In the genomic region with DNA sequence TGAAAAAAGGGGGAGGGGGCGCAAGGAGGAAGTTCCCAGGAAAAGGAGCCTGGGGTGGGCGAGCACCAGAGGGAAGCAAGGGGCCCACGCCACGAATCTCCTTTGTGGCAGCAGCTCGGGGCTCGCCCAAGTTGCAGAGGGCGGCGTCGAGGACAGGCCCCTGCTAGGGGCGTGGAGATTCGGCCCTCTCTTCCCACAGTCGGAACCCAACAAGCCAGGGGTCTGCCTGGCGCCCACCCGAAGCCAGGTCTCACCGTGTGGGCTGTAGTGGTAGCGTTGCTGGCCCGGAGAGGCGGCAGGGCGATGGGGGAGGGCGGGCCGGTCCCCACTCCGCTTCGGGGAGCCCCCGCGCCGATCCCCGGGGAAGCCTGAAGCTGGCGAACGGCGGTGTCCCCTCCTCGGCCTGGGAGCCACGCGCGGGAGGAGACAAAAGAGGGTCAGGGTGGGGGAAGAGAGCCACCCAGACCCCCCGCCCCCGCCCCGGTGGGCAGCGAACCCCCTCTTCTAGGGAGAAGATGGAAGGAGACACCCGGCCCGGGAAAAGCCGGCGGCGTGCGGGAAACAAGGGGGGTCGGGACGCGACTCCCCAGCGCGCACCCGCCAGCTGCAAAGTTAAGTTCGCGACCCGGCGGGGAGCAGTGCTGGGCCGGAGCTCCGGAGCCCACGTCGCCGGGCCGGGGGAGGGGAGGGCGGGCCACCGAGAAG, we compare ENCODE assay signal across 8 mouse cellular contexts. TPM values are rescaled to one million over a fixed set of nuclear protein-coding genes. Genes with fewer than 3 reads are reported as not detected.
DNase-seq lines count a peak whose midpoint lies in the region; ATAC-seq and TF ChIP-seq lines count a peak whose summit lies in the region.

No protein-coding gene starts in this region.

- no peaks in the 10 kb centered on the region for H3K27me3 ChIP-seq in intestine, embryonic 14.5 days (replicated peaks; ENCODE audit: control insufficient read depth, insufficient read depth, low read length)
- H3K27me3 ChIP-seq in liver, embryonic 16.5 days (ENCODE audit: control insufficient read depth, insufficient read depth, low read depth, low read length), result peaks cover 12% of the 10 kb centered on the region
- no peaks in the 10 kb centered on the region for H3K27me3 ChIP-seq in neural tube, embryonic 12.5 days (replicated peaks)

- peaks cover 13% of the 10 kb centered on the region for H3K4me1 ChIP-seq in brown adipose tissue, adult 24 weeks (ENCODE audit: control insufficient read depth, insufficient read depth, insufficient read length, low read length)
- peaks cover 19% of the 10 kb centered on the region for H3K4me1 ChIP-seq in intestine, embryonic 14.5 days (replicated peaks; ENCODE audit: control insufficient read depth, insufficient read depth, low read length)
- peaks cover 12% of the 10 kb centered on the region for H3K4me1 ChIP-seq in liver, embryonic 16.5 days (ENCODE audit: control insufficient read depth, low read depth, low read length)
- peaks cover 33% of the 10 kb centered on the region for H3K4me1 ChIP-seq in neural tube, embryonic 12.5 days

- peak overlapping the region; percentile 96 for H3K4me2 ChIP-seq in intestine, embryonic 14.5 days (ENCODE audit: low read length)
- H3K4me2 ChIP-seq in liver, embryonic 16.5 days (ENCODE audit: low read depth, low read length), result peak overlapping the region; percentile 82
- peak overlapping the region; percentile 94 for H3K4me2 ChIP-seq in neural tube, embryonic 12.5 days (replicated peaks)

- H3K9ac ChIP-seq in intestine, embryonic 14.5 days (ENCODE audit: low read length), result peak overlapping the region; percentile 98
- peak overlapping the region; percentile 79 for H3K9ac ChIP-seq in liver, embryonic 16.5 days (ENCODE audit: low read depth, low read length)
- peak overlapping the region; percentile 98 for H3K9ac ChIP-seq in neural tube, embryonic 12.5 days

- peak overlapping the region; percentile 79 for H3K27ac ChIP-seq in brown adipose tissue, adult 24 weeks (replicated peaks; ENCODE audit: low read depth, low read length)
- H3K27ac ChIP-seq in gastrocnemius, adult 2 months, result peak overlapping the region; percentile 99
- peak overlapping the region; percentile 97 for H3K27ac ChIP-seq in intestine, embryonic 14.5 days (ENCODE audit: low read depth)
- H3K27ac ChIP-seq in liver, embryonic 16.5 days (ENCODE audit: low read length), result peak overlapping the region; percentile 77
- H3K27ac ChIP-seq in neural tube, embryonic 12.5 days, result peak overlapping the region; percentile 95

- TF ChIP-seq CTCF in gastrocnemius, adult 2 months (IDR thresholded peaks at IDR 0.05), result no peak

- intact Hi-C loops in gastrocnemius, adult 2 months (cut with DNase I), result loop anchor here (2.0 to 5.0 kb wide), 6 partner anchors 66 to 276 kb away; no protein-coding TSS in a partner anchor

- peak; percentile 23 to 46 for DNase-seq in frontal cortex, postnatal 10 days (ENCODE audit: low spot score in 2 of 2)
- peak; percentile 73 for DNase-seq in gastrocnemius, adult 2 months
- peak; percentile 77 for DNase-seq in intestine, embryonic 14.5 days (ENCODE audit: low spot score)
- DNase-seq in thymus, postnatal 14 days, result peak; percentile 75

- peak overlapping the region; percentile 79 for H3K4me3 ChIP-seq in brown adipose tissue, adult 24 weeks (ENCODE audit: insufficient read depth, low read depth, low read length)
- peak overlapping the region; percentile 76 for H3K4me3 ChIP-seq in gastrocnemius, adult 2 months
- peak overlapping the region; percentile 92 for H3K4me3 ChIP-seq in intestine, embryonic 14.5 days (ENCODE audit: low read depth, low read length)
- H3K4me3 ChIP-seq in liver, embryonic 16.5 days (ENCODE audit: low read depth, low read length), result peak overlapping the region; percentile 76
- H3K4me3 ChIP-seq in neural tube, embryonic 12.5 days, result peak overlapping the region; percentile 97

- WGBS in intestine, embryonic 14.5 days, result under 1% methylated on average over 52 of the region's 62 CpGs
- under 1% methylated on average over 59 of the region's 62 CpGs for WGBS in liver, embryonic 16.5 days (ENCODE audit: insufficient replicate concordance)
- WGBS in neural tube, embryonic 12.5 days, result under 1% methylated on average over 62 of the region's 62 CpGs

- no peak for ATAC-seq in frontal cortex, adult (ENCODE audit: low TSS enrichment)
- ATAC-seq in intestine, embryonic 14.5 days (replicated peaks; ENCODE audit: low FRiP score, low TSS enrichment, low read depth), result peak; percentile 31
- peak; percentile 11; the same call in 1 of the 2 replicates for ATAC-seq in liver, embryonic 16.5 days (ENCODE audit: low read depth)
- ATAC-seq in neural tube, embryonic 12.5 days (ENCODE audit: low FRiP score, low read depth), result peak; percentile 45

- H3K36me3 ChIP-seq in intestine, embryonic 14.5 days (ENCODE audit: control insufficient read depth, insufficient read depth, low read length), result peaks cover 19% of the 10 kb centered on the region
- H3K36me3 ChIP-seq in liver, embryonic 16.5 days (ENCODE audit: control insufficient read depth, insufficient read depth), result no peaks in the 10 kb centered on the region
- peaks cover 22% of the 10 kb centered on the region for H3K36me3 ChIP-seq in neural tube, embryonic 12.5 days

- H3K9me3 ChIP-seq in intestine, embryonic 14.5 days (ENCODE audit: control insufficient read depth, low read length), result no peaks in the 10 kb centered on the region
- no peaks in the 10 kb centered on the region for H3K9me3 ChIP-seq in liver, embryonic 16.5 days (replicated peaks; ENCODE audit: control insufficient read depth, low read length)
- H3K9me3 ChIP-seq in neural tube, embryonic 12.5 days, result no peaks in the 10 kb centered on the region

RNA-seq across cellular contexts. Expression of gene Dyrk2, which starts 2.0 kb away (rescaled TPM):
- 11.1 and 17.8 TPM in 2 replicates for polyA plus RNA-seq in brown adipose tissue, adult 24 weeks (2012; ENCODE audit: insufficient read depth, insufficient read length, missing spikeins)
- 10 to 100 TPM; 55.0 to 87.9 TPM for total RNA-seq in gastrocnemius, adult 2 months (2021)
- polyA plus RNA-seq in intestine, embryonic 14.5 days (2014; fragmentation: Nextera tagmentation; extraction: Ambion mirVana), result 13.5 and 13.9 TPM in 2 replicates
- 2.3 and 2.4 TPM in 2 replicates for polyA plus RNA-seq in liver, embryonic 16.5 days (2015; fragmentation: Nextera tagmentation; extraction: Ambion mirVana)
- 12.8 and 14.0 TPM in 2 replicates for polyA plus RNA-seq in neural tube, embryonic 12.5 days (2016; fragmentation: Nextera tagmentation; extraction: Ambion mirVana)
